Mouse (Mus musculus): ENCODE results near the gene Olfr1440. TPM values are rescaled to one million over a fixed set of nuclear protein-coding genes. Genes with fewer than 3 reads are reported as not detected.

Olfr1440 gene
- not detected for total RNA-seq (2021)
- long read RNA-seq, experiment 1, result 0 reads
- long read RNA-seq, experiment 2, result 0 reads

DNA sequence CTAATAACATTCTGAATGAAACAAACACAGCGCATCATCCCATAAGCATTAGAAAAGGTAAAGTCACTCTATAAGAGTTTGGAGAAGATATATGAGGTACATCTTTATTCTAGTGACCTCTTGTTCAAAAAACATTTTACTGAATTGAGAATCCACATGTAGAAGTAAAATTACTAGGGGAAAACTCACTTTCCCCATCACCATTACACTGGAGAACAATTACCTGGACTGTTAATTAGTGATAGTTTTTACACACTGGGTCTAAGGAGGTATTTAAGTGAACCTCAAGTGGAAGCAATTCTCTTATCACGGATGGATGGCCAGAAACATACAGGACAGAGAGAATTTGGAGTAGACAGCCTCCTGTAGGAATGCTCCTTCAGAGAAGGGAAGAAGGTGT is at the start of gene Olfr1440:
Olfr1440 (plus strand) TSS at position 301 of the 400 bp plus-strand sequence.
- DNase-seq, result no peak

DNA sequence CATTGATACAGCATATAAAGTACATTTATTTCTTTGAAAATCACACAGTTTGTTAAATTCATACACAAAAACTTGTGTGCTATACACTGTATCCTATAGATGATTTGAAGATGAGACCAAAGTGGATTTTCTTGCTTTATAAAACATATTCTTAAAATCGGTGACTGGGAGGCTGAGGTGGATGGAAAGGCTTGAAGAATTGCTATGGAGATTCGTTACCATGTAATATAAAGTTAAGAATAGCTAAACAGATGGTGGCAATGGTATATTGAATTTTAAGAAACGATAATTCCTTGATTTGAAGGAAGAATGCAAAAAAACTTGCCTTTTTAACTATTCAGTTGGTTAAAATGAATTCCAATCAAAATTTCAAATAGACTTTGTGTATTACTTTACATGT is 14.1 kb upstream of the Olfr1440 start:
- no peak for DNase-seq

DNA sequence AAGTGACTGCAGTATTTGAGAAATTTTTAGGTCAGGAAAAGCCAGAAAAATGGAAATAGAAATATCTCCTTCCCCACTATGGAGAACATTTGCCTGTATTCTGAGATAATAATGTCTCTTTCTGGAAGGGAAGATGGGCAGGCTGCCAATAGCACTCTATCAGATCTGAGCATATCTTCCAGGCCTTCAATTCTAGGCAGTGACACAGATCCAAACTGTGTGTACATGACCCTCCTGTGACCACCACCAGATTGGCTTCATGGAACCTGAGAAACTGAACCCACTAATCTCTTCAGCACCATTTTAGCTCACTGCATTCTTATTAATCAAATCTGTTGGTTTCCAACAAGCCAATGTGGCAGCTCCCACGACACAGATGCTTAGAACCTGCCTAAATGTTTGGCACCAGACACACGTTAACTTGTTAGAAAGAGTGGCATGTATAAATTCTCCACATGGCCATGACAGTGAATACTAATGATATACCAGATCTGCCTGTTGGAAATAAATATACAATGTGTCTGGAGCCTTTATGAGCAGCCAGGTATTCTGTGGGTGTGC is 12.5 kb upstream of the Olfr1440 start:
- peak; percentile 3 for DNase-seq

DNA sequence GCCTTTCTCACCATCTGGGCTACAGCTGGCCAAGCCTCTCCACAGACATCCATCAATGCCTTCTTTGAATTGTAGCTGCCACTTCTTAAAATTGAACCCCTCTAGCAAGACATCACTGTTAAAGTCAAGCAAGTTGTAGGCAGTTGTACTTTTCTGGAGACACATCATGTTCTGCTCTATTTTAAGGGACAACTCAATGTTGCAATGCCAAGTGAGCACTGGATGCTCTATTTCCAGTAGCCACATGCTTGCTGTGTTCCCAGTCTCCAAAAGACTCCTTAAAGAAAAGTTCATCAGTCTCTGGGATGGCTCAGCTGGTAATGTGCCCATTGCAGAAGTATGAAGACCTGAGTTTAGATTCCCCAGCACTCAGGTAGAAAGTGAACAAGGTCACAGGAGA is 26.7 kb downstream of the Olfr1440 start:
- DNase-seq, result no peak

DNA sequence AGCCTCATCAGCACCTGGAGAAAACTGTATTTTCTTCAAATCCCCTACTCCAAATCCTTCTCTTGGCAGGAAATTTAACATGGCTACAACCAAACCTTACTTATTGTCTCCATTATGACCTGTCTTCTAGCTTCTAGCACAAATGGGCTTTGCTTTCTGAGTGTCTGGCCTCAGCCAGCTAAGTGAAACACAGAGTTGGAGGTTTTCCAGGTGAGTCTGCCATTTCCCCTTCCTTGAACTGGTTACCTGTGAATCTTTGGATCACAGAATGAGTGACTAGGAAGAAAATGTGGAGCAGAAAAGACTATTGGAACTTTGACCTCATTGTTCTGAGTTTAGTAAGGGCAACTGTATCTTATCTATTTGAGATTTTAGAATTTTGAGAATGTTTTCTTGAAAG is 30.3 kb downstream of the Olfr1440 start, which contains the start of gene Olfr1441:
Olfr1441 (plus strand) TSS at position 73 of the 400 bp plus-strand sequence.
- DNase-seq, result no peak

DNA sequence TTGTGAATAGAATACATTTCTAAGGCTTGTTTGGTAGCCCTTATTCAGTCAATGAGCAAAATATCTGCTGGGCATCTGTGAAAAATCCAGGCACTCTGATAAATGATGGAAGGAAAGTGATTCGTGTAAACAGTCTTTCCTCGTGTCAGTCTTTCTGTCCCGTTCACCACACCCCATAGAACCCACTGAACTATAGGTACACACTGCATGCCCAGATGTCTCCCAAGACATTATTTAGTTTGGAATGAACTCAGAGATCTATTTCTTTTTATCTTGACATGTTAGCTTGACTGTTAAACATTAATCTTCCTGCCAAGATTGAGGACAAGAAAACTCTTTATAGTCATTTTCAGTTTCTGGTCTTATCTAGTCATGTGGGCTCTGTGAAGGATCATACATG is 31.2 kb downstream of the Olfr1440 start:
- DNase-seq, result no peak

DNA sequence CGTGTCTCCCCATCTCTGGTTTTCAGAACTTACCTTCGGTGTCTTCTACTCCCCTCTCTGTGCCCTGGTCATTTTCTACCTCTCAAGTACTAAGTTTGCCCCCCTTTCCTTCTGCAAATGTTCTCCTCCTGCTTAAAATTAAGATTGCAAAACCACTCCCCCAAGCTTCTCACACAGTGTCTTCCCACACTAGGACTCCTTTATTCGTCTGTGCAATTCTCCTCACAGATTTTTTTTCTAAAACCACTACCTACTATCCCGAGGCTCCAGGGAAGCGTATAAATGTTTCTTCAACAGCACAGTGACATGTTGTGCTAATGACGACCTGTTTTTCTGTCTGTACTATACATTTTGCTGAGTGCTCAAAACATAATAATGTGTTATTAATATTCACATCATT is 33.5 kb downstream of the Olfr1440 start:
- DNase-seq, result no peak

DNA sequence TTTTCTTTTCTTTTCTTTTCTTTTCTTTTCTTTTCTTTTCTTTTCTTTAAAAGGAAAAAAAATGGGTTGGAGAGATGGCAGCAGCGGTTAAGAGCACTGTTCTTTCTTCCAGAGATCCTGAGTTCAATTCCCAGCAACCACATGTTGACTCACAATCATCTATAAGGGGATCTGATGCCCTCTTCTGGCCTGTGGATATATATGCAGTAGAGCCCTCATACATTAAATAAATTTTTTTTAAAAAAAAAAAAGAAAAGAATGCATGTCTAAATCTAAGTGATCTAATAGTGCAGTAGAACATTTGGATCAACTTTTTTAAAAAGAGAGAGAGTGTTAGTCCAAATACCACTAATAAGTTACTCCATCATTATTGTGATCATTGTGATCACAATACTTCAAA is 34.6 kb downstream of the Olfr1440 start:
- no peak for DNase-seq

DNA sequence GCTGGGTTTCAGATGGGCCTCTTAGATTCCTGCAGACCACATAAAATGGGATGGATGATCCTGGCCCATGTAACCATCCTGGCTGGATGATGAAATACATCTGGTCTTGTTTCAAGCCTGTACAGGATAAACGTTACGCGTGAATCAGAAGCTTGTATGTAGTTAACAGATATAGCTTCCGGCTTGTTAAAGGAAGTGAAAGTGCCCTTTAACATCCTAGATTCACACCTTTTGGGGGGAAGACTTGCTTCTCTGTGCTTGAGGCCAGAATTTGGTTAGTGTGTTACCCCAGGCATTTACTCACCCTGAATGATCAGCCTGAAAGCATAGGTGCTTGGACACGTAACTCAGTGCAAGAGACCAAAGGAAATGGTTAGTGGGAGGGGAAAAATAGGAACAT is 40.0 kb downstream of the Olfr1440 start:
- DNase-seq, result no peak

DNA sequence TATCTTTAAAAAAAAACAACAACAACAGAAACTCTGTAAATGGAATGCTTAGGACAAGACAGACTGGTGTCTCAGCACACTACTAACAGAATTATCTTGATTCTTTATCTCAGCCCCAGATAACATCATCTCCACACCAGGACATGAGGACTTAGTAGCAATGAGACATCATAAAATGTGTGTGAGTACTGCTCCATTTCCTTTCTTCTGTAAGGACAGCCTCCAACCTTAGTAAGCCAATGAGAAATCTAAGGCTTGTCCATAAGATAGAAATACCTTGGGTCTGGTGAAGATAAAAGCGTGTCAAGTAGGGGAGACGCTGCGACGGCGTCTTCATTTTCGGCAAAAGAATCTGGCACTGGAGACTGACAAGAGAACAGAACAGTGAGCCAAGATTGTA is 40.5 kb downstream of the Olfr1440 start, which contains the start of gene Pfpl:
Pfpl (plus strand) TSS at position 301 of the 400 bp plus-strand sequence.
- no peak for DNase-seq

DNA sequence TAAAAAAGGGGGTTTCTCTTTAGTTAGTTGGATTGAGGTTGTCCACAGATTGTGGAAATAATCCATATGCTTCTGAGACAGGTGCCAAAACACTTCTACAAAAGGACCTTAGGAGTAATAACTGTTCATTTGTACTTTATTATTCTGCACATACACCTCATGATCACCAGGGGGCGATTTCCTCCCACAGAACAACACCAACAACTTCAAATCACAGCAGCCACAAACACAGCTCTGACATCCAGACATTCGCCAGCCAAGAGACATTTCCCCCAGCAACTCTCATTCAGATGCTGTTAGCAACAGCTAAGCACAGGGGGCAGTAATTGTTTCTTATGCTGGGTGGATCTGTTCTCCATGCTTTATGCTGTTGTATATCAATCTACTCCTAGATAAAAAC is 46.0 kb downstream of the Olfr1440 start:
- peak; percentile 10 for DNase-seq

DNA sequence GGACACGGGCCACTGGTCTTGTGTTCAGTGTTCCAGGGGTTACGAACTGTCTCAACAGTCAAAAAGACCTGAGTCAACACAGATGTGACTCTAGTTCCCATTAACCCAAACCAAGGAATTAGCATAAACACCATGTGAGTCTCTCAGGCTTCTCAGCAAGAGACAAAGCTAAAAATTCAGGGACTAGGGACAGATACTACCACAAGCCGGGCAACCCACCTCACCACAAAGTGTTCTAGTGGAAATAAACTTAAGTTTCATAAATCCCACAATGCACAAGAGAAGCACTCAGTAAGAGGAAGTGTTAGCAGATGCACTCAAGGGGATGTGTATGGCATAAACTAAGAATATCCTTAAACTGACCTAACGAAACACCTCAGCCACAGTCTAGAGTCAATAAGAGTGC is 47.9 kb downstream of the Olfr1440 start:
- no peak for DNase-seq

DNA sequence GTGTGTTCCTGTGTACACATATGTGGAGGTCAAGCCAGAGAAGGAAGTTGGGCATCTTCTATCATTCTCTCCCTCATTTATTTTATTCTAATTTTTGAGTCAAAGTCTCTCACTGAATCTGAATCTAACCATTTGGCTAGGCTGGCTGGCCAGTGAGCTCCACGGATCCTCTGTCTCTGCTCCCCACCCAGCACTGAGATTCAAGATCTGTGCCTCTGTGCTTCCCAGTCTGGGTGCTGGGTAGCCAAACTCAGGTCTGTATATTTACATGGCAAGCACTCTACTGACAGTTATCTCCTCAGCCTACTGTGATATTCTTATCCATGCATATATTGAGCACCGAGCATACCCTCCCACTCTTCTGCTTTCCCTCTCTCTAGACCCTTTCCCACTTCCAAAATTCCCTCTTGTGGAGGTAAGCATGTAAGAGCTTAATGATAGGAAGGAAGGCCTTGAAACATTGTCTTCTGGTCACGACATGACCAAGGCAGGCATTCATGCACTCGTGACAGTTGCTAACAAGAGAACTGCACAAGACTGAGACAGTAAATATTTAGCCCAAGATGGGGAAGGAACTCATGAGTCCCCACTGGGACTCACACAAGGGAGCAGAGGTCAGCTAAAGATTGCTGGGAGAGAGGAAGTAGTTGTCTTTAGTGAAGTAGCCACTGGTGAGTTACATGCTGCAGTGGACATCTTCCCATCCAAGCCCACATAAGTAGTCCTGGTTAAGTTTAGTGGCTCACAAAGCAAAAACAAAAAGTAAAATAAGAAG is 48.9 kb downstream of the Olfr1440 start:
- no peak for DNase-seq

DNA sequence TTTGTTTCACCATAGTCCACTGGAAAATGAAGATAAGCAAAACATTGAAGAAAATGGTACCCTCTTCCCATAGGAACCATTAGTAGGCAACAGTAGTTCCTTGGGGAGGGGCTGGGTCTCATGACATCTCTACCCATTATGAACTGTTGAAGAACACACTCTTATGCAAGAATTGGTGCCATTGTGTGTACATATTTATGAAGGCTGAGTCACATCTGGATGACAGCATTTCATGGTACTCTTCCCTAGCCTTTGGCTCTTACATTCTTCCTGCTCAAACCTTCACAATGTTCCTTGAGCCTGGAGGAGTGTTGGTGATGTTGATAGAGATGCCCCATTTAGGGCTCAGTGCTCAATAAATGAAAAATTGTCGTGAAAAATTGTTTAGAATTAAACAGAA is 52.5 kb downstream of the Olfr1440 start:
- DNase-seq, result no peak

DNA sequence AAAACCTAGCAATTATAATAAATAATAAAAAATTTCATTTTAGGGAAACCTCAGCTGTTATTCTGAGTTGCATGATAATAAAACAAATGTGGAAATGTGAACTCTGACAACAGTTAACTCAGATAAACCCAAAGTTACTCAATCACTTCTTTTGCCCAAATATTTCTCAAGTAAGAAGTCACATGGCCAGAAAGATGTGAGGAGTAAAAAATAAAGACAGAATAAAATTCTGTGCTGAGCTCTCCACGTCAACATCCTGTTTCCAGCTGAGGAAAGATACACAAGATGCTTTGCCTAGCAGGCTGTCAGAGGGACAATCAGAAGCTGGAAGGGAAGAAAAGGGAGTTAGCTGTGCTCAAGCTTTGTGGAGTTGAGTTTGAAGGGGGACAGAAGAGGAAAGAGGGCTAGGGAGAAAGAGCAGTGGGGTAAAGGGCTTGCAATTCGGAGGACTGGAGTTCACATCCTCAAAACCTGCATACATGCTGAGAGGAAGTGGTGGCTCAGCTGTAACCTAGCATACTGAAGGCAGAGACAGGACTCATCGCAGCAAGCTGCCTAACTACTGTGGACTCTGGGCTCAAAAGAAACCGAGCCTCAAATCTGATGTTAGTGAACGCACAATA is 53.1 kb downstream of the Olfr1440 start:
- no peak for DNase-seq

DNA sequence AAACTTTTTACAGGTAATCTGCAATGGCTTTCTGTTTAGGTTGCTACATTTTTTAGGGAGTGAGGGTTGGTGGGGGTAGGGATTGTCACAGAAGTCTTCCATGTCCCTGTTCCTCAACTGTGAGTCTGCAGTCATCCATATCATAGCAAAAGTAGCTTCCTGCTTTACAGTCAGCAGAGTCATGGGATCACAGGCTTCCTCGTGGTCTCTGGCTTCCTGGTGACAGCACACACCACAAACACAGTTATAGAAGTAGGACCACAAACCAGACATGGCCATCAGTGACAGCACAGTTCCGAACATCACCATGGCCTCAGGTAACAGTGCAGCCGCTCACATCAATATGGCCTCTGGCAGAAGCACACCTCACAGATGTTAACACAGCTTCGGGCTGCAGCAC is 55.5 kb downstream of the Olfr1440 start:
- DNase-seq, result no peak

DNA sequence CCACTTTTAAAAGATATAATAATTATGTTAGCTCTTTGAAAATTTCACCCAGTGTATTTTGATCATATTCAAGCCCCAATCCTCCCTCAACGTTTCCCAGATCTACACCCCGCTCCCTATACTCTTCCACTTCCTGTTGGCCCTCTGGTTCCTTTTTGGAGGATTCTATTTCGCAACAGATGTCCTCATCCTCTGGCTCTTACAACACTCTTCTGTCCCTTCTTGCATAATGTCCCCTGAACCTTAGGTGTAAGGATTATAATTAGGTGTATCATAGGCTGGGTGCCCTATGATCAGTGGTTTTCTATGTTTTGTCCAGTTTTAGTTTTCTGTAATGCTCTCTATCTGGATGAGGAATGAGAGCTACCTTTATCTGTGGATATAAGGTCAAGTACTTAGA is 57.9 kb downstream of the Olfr1440 start:
- no peak for DNase-seq

Other genes starting within 250 kb of the Olfr1440 start
- gene Olfr1555-ps1, start 217.2 kb upstream of the Olfr1440 start, total RNA-seq (2021), result not detected
- not detected for gene Olfr1431, start 186.6 kb upstream of the Olfr1440 start, total RNA-seq (2021)
- not detected for gene Olfr1432, start 154.7 kb upstream of the Olfr1440 start, total RNA-seq (2021)
- not detected for gene Olfr262, start 145.6 kb upstream of the Olfr1440 start, total RNA-seq (2021)
- not detected for gene Olfr235, start 126.2 kb upstream of the Olfr1440 start, total RNA-seq (2021)
- not detected for gene Olfr1434, start 107.4 kb upstream of the Olfr1440 start, total RNA-seq (2021)
- not detected for gene Olfr1436, start 88.1 kb upstream of the Olfr1440 start, total RNA-seq (2021)
- gene Olfr1437, start 62.2 kb upstream of the Olfr1440 start, total RNA-seq (2021), result not detected
- gene Olfr1438-ps1, start 51.4 kb upstream of the Olfr1440 start, total RNA-seq (2021), result not detected
- not detected for gene Olfr1441, start 30.2 kb downstream of the Olfr1440 start, total RNA-seq (2021)
- gene Pfpl, start 40.6 kb downstream of the Olfr1440 start, total RNA-seq (2021), result not detected
- gene Mpeg1, start 73.5 kb downstream of the Olfr1440 start, total RNA-seq (2021), result 1 to 10 TPM; 2.0 to 4.1 TPM
- gene Dtx4, start 114.2 kb downstream of the Olfr1440 start, total RNA-seq (2021), result 10 to 100 TPM; 20.3 to 23.2 TPM
- gene Fam111a, start 158.5 kb downstream of the Olfr1440 start, total RNA-seq (2021), result 10 to 100 TPM in 1 of 2 experiments, 1 to 10 TPM in 1; 7.3 to 11.2 TPM
- not detected for gene Gm4952, start 212.7 kb downstream of the Olfr1440 start, total RNA-seq (2021)
- gene Glyat, start 246.0 kb downstream of the Olfr1440 start, total RNA-seq (2021), result not detected